Mouse (Mus musculus) spleen, adult 2 months (tissue): ENCODE measurements at regions not wholly inside any gene's neighbourhood (a gene's known extent, or its start where the extent isn't known, plus 50 kb on each side); places are given as distances from the start of the nearest gene placed in this dataset.

Experiments
- DNase-seq, 2 experiments: peaks; one replicate each; pipeline versions ENCODE4 v3.0.0 to v3.0.0-alpha.2; 2012 to 2021; ENCODE audit warnings: low spot score in 2 of 2, low read depth in 1 of 2
- H3K27ac ChIP-seq: fragments of 200-500 bp; 2 replicates; pipeline ENCODE4 v1.5.1; 2012; ENCODE audit warnings: low read length, inconsistent platforms; ENCODE audit not compliant: insufficient read depth
- H3K27me3 ChIP-seq: fragments of 200-500 bp; 2 replicates; pipeline ENCODE4 v1.6.1; 2012; ENCODE audit warnings: mild to moderate bottlenecking, moderate library complexity, low read length, inconsistent platforms; ENCODE audit not compliant: control insufficient read depth, insufficient read depth
- H3K36me3 ChIP-seq: fragments of 200-500 bp; 2 replicates; pipeline ENCODE4 v1.6.1; 2012; ENCODE audit warnings: mild to moderate bottlenecking, low read length, inconsistent platforms; ENCODE audit not compliant: control insufficient read depth, insufficient read depth
- H3K4me1 ChIP-seq: fragments of 200-500 bp; 2 replicates; pipeline ENCODE4 v1.6.1; 2011; ENCODE audit warnings: inconsistent platforms; ENCODE audit not compliant: control insufficient read depth, insufficient read depth, insufficient read length
- H3K4me3 ChIP-seq: fragments of 200-500 bp; 2 replicates; pipeline ENCODE4 v1.5.1; 2011; ENCODE audit warnings: mild to moderate bottlenecking, inconsistent platforms; ENCODE audit not compliant: insufficient read depth, insufficient read length; ENCODE audit errors: extremely low read depth
- CTCF ChIP-seq: fragments of 200-500 bp; IDR thresholded peaks from 2 replicates; pipeline ENCODE4 v1.5.1; 2011; ENCODE audit warnings: mild to moderate bottlenecking, inconsistent platforms; ENCODE audit not compliant: insufficient read depth, insufficient read length, insufficient replicate concordance; ENCODE audit errors: extremely low read depth
- POLR2A ChIP-seq: fragments of 200-500 bp; IDR thresholded peaks from 2 replicates; pipeline ENCODE4 v1.6.1; 2011; ENCODE audit warnings: low read depth, low read length, inconsistent platforms
- WGBS: fragments of 180-500 bp; shearing (Covaris S2); methylation state at CpG from one replicate; pipeline ENCODE4 v1.1.7; 2018; 5-methylcytosine and 5-hydroxymethylcytosine counted together

- Histone ChIP-seq H3K36me3 (no peaks in the 10 kb centered on the region), H3K4me1 (no peaks in the 10 kb centered on the region), H3K27me3 (no peaks in the 10 kb centered on the region), H3K27ac (no peak overlapping the region), H3K4me3 (no peak overlapping the region)
- WGBS, result 76% methylated on average over 5 of the region's 5 CpGs
- no peak for DNase-seq
- TF ChIP-seq POLR2A, result no peak
- no peak for TF ChIP-seq CTCF
Measured at GRCm38 (mm10) chr7:70618270-70618669, 251.7 kb upstream of the Nr2f2 start.

DNA sequence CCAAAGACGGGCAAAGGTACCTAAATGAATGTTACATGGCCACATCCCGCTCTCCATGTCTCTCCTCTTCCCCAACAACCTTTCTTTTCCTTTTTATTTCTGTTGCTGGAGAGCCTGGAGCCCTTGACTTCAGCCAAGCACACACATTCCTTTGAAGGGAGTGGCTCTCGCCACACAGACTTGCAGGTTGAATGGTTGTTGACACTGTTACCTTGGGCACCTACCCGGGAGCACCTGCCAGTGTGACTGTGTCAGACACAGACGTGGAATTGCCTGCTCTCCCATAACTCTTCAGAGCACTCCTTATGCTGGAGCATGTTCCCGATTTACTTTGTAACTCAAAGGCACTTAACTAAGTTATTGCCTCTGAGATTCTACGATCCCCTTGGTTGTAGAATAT, 240.0 kb upstream of the Nr2f2 start:
- no peaks in the 10 kb centered on the region for H3K4me1 ChIP-seq
- no peak for DNase-seq
- H3K4me3 ChIP-seq, result no peak overlapping the region
- 89% methylated on average over 7 of the region's 7 CpGs for WGBS
- no peak overlapping the region for H3K27ac ChIP-seq
- H3K36me3 ChIP-seq, result no peaks in the 10 kb centered on the region
- TF ChIP-seq POLR2A, result no peak
- no peak for TF ChIP-seq CTCF
- no peaks in the 10 kb centered on the region for H3K27me3 ChIP-seq

DNA sequence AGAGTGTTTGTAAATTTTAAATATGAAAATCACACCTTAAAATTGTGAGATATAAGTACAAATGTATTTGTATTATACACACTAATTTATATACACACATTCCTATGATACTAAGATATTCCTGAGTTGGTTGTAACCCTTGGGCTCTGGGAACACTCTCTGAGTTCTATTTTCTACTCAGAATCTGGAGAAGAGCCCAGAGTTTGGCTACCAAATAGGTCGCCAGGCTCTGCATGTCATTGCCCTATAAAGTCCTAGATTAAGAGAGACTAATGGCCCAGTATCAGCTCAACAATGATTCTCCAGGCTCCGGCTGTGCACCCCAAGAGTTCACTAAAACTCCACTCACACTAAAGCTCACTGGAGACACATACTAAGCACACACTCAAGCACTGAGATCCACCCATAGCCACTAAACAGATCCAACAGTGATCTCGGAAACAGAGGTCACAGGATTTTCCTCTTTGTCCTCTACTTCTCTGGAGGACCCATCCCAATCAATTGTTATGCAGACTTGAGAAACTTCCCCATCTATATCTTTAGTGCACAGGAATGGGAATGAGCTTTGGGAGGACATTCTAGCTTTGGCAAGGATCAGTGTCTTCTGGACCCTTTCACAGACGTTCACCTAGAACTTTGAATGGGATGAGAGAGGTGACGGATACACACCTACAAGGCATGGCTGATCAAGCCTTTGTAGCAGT, 238.1 kb upstream of the Nr2f2 start:
- H3K4me3 ChIP-seq, result no peak overlapping the region
- no peak for TF ChIP-seq CTCF
- TF ChIP-seq POLR2A, result no peak
- DNase-seq, result no peak
- H3K27ac ChIP-seq, result no peak overlapping the region
- no peaks in the 10 kb centered on the region for H3K36me3 ChIP-seq
- no peaks in the 10 kb centered on the region for H3K27me3 ChIP-seq
- H3K4me1 ChIP-seq, result no peaks in the 10 kb centered on the region
- 89% methylated on average over 5 of the region's 5 CpGs for WGBS

DNA sequence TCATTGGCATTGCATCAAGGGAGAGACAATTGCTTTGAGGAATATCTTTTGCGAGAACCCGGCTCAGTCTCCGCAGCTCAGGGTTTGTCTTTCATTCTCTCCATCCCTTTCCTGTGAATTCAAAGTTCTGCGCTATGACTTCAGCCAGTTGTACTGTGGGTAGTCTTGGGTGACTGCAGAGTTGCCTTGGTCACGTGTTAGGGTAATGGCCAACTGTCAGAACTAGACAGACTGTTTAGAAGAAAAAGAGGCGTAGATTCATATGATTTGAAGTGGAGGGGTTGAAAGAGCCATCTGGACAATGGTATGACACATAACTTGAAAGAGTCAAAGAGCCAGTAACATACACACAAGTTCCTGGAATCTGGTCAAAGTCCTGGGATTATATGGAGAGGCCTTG, 226.5 kb upstream of the Nr2f2 start:
- H3K27me3 ChIP-seq, result no peaks in the 10 kb centered on the region
- WGBS, result 87% methylated on average over 6 of the region's 6 CpGs
- H3K27ac ChIP-seq, result no peak overlapping the region
- no peak for TF ChIP-seq POLR2A
- TF ChIP-seq CTCF, result no peak
- H3K36me3 ChIP-seq, result no peaks in the 10 kb centered on the region
- no peak overlapping the region for H3K4me3 ChIP-seq
- no peak for DNase-seq
- H3K4me1 ChIP-seq, result no peaks in the 10 kb centered on the region

- WGBS, result 51% methylated on average over 13 of the region's 13 CpGs
- TF ChIP-seq POLR2A (no peak), CTCF (no peak)
- Histone ChIP-seq H3K4me3 (no peak overlapping the region), H3K27me3 (no peaks in the 10 kb centered on the region), H3K4me1 (no peaks in the 10 kb centered on the region), H3K27ac (no peak overlapping the region), H3K36me3 (no peaks in the 10 kb centered on the region)
- DNase-seq, result no peak
Measured at GRCm38 (mm10) chr7:70591361-70592256, 225.1 kb upstream of the Nr2f2 start.

DNA sequence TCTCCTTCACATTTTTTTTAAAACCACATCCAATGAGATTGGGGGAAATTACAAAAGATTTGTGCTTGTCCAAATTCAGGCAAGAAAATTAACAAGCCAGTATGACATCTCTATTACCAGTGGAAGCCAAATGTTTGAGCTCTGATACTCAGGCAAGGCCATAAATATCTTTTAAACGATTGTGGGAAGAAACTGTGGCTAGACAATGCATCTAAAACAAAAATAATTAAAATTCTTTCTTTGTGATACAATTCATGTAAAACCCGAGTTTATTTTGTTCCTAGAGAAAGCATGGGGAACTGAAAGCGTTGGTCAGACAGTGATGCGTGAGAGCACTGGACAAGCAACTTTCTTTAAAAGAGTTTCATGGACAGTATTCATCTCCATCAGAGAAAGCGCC, 223.2 kb upstream of the Nr2f2 start:
- Histone ChIP-seq H3K36me3 (no peaks in the 10 kb centered on the region), H3K4me1 (no peaks in the 10 kb centered on the region), H3K27ac (no peak overlapping the region), H3K4me3 (no peak overlapping the region), H3K27me3 (no peaks in the 10 kb centered on the region)
- TF ChIP-seq CTCF (no peak), POLR2A (no peak)
- WGBS, result 65% methylated on average over 5 of the region's 5 CpGs
- no peak for DNase-seq

DNA sequence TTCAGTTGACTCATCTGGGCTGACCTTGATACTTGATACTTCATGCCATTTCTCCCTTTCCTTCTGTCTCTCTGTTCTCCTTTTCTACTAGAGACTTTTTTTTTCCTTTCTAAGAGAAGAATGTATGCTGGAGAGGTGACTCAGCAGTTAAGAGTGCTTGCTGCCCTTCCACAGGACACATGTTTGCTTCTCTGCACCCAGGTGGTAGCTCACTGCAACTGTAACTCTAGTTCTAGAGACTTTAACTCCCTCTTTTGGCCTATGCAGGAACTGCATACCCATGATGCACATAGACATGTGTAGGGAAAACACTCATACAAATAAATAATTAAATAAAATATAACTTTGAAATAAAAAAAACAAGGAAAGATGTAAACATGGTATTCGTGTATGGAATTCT, 221.5 kb upstream of the Nr2f2 start:
- 69% methylated on average over 1 of the region's 1 CpGs for WGBS
- no peak overlapping the region for H3K27ac ChIP-seq
- H3K36me3 ChIP-seq, result no peaks in the 10 kb centered on the region
- no peaks in the 10 kb centered on the region for H3K4me1 ChIP-seq
- no peak for TF ChIP-seq CTCF
- no peak for TF ChIP-seq POLR2A
- no peak overlapping the region for H3K4me3 ChIP-seq
- no peak for DNase-seq
- no peaks in the 10 kb centered on the region for H3K27me3 ChIP-seq
